Mouse (Mus musculus): ENCODE results near the gene Slc1a4.

DNA sequence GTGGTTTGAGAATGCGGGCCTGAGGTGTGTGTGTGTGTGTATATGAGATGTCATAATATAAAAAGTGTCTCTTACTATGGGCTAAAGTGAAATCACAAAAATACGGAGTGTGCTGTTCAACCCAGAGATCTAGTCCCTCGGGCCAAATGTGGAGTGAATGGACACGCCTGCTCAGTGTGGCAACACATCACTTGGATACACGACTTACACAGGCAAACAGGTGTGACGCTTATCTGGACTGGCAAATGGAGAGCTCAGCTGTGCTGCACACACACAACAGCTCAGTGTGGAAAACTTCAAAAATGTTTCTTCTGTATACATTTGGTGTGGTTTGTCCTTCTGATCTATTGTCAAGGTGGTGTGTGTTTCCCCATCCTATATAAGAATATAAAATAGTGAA lies 3.7 kb downstream of the Slc1a4 start:
- no peak for TF ChIP-seq POLR2A (IDR thresholded peaks at IDR 0.05; ENCODE audit: extremely low read depth, insufficient read depth, low read length)
- TF ChIP-seq CTCF (IDR thresholded peaks at IDR 0.05; ENCODE audit: low read depth, low read length), result no peak
